Mouse (Mus musculus) spleen, adult 2 months (tissue): ENCODE measurements around the gene Trrap.

ENCODE experiments used
- CTCF ChIP-seq: fragments of 200-500 bp; IDR thresholded peaks from 2 replicates; pipeline ENCODE4 v1.5.1; 2011; ENCODE audit warnings: mild to moderate bottlenecking, inconsistent platforms; ENCODE audit not compliant: insufficient read depth, insufficient read length, insufficient replicate concordance; ENCODE audit errors: extremely low read depth
- POLR2A ChIP-seq: fragments of 200-500 bp; IDR thresholded peaks from 2 replicates; pipeline ENCODE4 v1.6.1; 2011; ENCODE audit warnings: low read depth, low read length, inconsistent platforms

GRCm38 (mm10) chr5:144891276-144891675 is 123.7 kb downstream of the Trrap start:
- no peak for TF ChIP-seq CTCF
- TF ChIP-seq POLR2A = no peak
